In the genomic region with DNA sequence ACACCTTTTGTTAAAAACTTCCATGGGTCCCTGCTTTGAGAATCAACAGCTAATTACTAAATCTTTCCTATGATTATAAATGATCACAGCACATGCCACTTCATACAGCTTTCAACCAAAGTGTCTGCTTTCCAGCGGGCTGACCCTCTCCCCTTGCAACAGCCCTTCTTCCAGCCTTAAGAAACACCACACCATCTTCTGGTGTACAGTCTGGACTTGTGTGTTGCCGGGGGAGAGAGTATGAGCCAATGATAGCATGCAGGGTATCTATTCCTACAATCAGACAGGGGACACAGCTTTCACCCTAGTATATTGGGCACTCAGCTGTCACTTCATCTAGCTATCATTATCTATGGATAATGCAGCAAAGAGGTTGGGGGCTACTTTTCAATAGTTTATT, we compare ENCODE assay signal across 8 mouse cellular contexts. TPM values are rescaled to one million over a fixed set of nuclear protein-coding genes. Genes with fewer than 3 reads are reported as not detected.
DNase-seq lines count a peak whose midpoint lies in the region; ATAC-seq and TF ChIP-seq lines count a peak whose summit lies in the region.

No protein-coding gene starts in this region.

- peak overlapping the region; percentile 94 for H3K4me3 ChIP-seq in kidney, postnatal 0 days (replicated peaks; ENCODE audit: low read depth, low read length)
- H3K4me3 ChIP-seq in embryonic facial prominence, embryonic 10.5 days, result peak overlapping the region; percentile 89
- peak overlapping the region; percentile 84 for H3K4me3 ChIP-seq in hindbrain, postnatal 0 days (ENCODE audit: low read length)

- H3K9ac ChIP-seq in kidney, postnatal 0 days (ENCODE audit: low read depth, low read length), result peak overlapping the region; percentile 32; the same call in 1 of the 2 replicates
- H3K9ac ChIP-seq in hindbrain, postnatal 0 days (replicated peaks; ENCODE audit: low read length), result peak overlapping the region; percentile 30; the same call in 1 of the 2 replicates

- peak; percentile 35 for DNase-seq in kidney, postnatal 0 days (ENCODE audit: low spot score)
- no peak for DNase-seq in kidney, adult 8-10 months
- no peak for DNase-seq in embryonic facial prominence, embryonic 10.5 days (ENCODE audit: low spot score)
- DNase-seq in hindbrain, postnatal 0 days (ENCODE audit: low spot score), result no peak
- DNase-seq in naive thymus-derived CD4-positive, alpha-beta T cell, adult 2 months (ENCODE audit: low read depth), result peak; percentile 72
- DNase-seq in adrenal gland, postnatal 25 days, result no peak
- DNase-seq in right cerebral cortex, postnatal 36 days (ENCODE audit: low spot score in 2 of 2), result no peak

- ATAC-seq in kidney, postnatal 0 days (replicated peaks; ENCODE audit: low FRiP score, low read depth), result no peak
- no peak for ATAC-seq in hindbrain, postnatal 0 days
- ATAC-seq in frontal cortex, adult (ENCODE audit: low TSS enrichment), result no peak

- H3K4me1 ChIP-seq in kidney, postnatal 0 days (replicated peaks; ENCODE audit: insufficient read depth, low read length), result peaks cover 8% of the 10 kb centered on the region
- peaks cover 30% of the 10 kb centered on the region for H3K4me1 ChIP-seq in embryonic facial prominence, embryonic 10.5 days
- peaks cover 7% of the 10 kb centered on the region for H3K4me1 ChIP-seq in hindbrain, postnatal 0 days (ENCODE audit: insufficient read depth, low read length)

- H3K9me3 ChIP-seq in kidney, postnatal 0 days (replicated peaks; ENCODE audit: low read length), result no peaks in the 10 kb centered on the region
- H3K9me3 ChIP-seq in embryonic facial prominence, embryonic 10.5 days, result no peaks in the 10 kb centered on the region
- H3K9me3 ChIP-seq in hindbrain, postnatal 0 days (ENCODE audit: low read length), result no peaks in the 10 kb centered on the region

- no peaks in the 10 kb centered on the region for H3K27me3 ChIP-seq in kidney, postnatal 0 days (ENCODE audit: insufficient read depth, low read length)
- H3K27me3 ChIP-seq in embryonic facial prominence, embryonic 10.5 days (replicated peaks; ENCODE audit: low read depth, poor library complexity, severe bottlenecking), result 0 out of 2 replicates have a peak, but pooled peaks cover 5% of the 10 kb centered on the region
- H3K27me3 ChIP-seq in hindbrain, postnatal 0 days (ENCODE audit: insufficient read depth, low read length), result no peaks in the 10 kb centered on the region

- H3K4me2 ChIP-seq in kidney, postnatal 0 days (ENCODE audit: low read length), result peak overlapping the region; percentile 91
- H3K4me2 ChIP-seq in hindbrain, postnatal 0 days (ENCODE audit: low read depth, low read length), result peak overlapping the region; percentile 79

- H3K27ac ChIP-seq in kidney, postnatal 0 days, result no peak overlapping the region
- H3K27ac ChIP-seq in embryonic facial prominence, embryonic 10.5 days (replicated peaks), result no peak overlapping the region
- H3K27ac ChIP-seq in hindbrain, postnatal 0 days, result no peak overlapping the region

- H3K36me3 ChIP-seq in kidney, postnatal 0 days (ENCODE audit: insufficient read depth, low read length), result no peaks in the 10 kb centered on the region
- 0 out of 2 replicates have a peak, but pooled peaks cover 4% of the 10 kb centered on the region for H3K36me3 ChIP-seq in embryonic facial prominence, embryonic 10.5 days (replicated peaks)
- no peaks in the 10 kb centered on the region for H3K36me3 ChIP-seq in hindbrain, postnatal 0 days (ENCODE audit: insufficient read depth, low read length)

- TF ChIP-seq CTCF in kidney, postnatal 0 days (IDR thresholded peaks at IDR 0.05; ENCODE audit: low read depth), result no peak
- TF ChIP-seq CTCF in hindbrain, postnatal 0 days (IDR thresholded peaks at IDR 0.05; ENCODE audit: low read depth), result no peak

- 45% methylated on average over 2 of the region's 2 CpGs for WGBS in kidney, postnatal 0 days
- 72% methylated on average over 2 of the region's 2 CpGs for WGBS in embryonic facial prominence, embryonic 10.5 days
- 19% methylated on average over 2 of the region's 2 CpGs for WGBS in hindbrain, postnatal 0 days

RNA-seq across cellular contexts. Expression of a gene that starts 2.9 kb away (rescaled TPM):
- 55.1 and 60.1 TPM in 2 replicates for polyA plus RNA-seq in kidney, postnatal 0 days (2015; fragmentation: Nextera tagmentation; extraction: Ambion mirVana)
- 69.8 and 78.0 TPM in 2 replicates for polyA plus RNA-seq in embryonic facial prominence, embryonic 10.5 days (2016; fragmentation: Nextera tagmentation; extraction: Ambion mirVana)
- 74.4 and 86.4 TPM in 2 replicates for total RNA-seq in hindbrain, postnatal 0 days (2014; rRNA removed)
- 57.5 and 59.9 TPM in 2 replicates for polyA plus RNA-seq in hindbrain, postnatal 0 days (2015; fragmentation: Nextera tagmentation; extraction: Ambion mirVana)
- total RNA-seq in adrenal gland, postnatal 25 days (2021), result 114 and 133 TPM in 2 replicates

Comparison
In these comparisons a context has a peak if more than half of its experiments do, and no peak if none do; other contexts are left out.
1. DNase-seq: peak in kidney, postnatal 0 days (single experiment) and naive thymus-derived CD4-positive, alpha-beta T cell, adult 2 months (single experiment); none in kidney, adult 8-10 months (0 of 2), embryonic facial prominence, embryonic 10.5 days (single experiment), hindbrain, postnatal 0 days (single experiment), adrenal gland, postnatal 25 days (single experiment) and right cerebral cortex, postnatal 36 days (0 of 2).
2. Peak in every context shown above with its lines, with median percentiles within 50 percentile points of each other: H3K4me3 ChIP-seq.